Mouse (Mus musculus): Measurements from ENCODE around the gene Cdc14b. TPM values are rescaled to one million over a fixed set of nuclear protein-coding genes. Genes with fewer than 3 reads are reported as not detected.
A peak's percentile ranks its signal among the peaks of the same experiment; 100 is the strongest.

Gene Cdc14b
- total RNA-seq, 4 experiments from 2014 or later: 10.9 to 15.5 (median 13.2) TPM

- DNase-seq (ENCODE audit: low spot score in 2 of 2): peak; percentile 17 to 23
Observed at GRCm38 (mm10) chr13:64237000-64237680, 38.0 kb downstream of the Cdc14b start.

- DNase-seq (ENCODE audit: low spot score in 2 of 2): no peak
Observed at GRCm38 (mm10) chr13:64235777-64236176, 39.3 kb downstream of the Cdc14b start.

GRCm38 (mm10) chr13:64235062-64235715 lies 39.9 kb downstream of the Cdc14b start:
- no peak for DNase-seq (ENCODE audit: low spot score in 2 of 2)

GRCm38 (mm10) chr13:64233139-64233538 lies 42.0 kb downstream of the Cdc14b start:
- DNase-seq (ENCODE audit: low spot score in 2 of 2): no peak

- DNase-seq (ENCODE audit: low spot score in 2 of 2): no peak
Observed at GRCm38 (mm10) chr13:64226725-64227124, 48.4 kb downstream of the Cdc14b start.

GRCm38 (mm10) chr13:64225738-64226137 lies 49.4 kb downstream of the Cdc14b start:
- DNase-seq (ENCODE audit: low spot score in 2 of 2): no peak

- no peak for DNase-seq (ENCODE audit: low spot score in 2 of 2)
Observed at GRCm38 (mm10) chr13:64214891-64215290, 60.2 kb downstream of the Cdc14b start.

GRCm38 (mm10) chr13:64211995-64212603 lies 63.0 kb downstream of the Cdc14b start:
- no peak for DNase-seq (ENCODE audit: low spot score in 2 of 2)

GRCm38 (mm10) chr13:64208146-64208545 lies 66.9 kb downstream of the Cdc14b start:
- DNase-seq (ENCODE audit: low spot score in 2 of 2): no peak

- DNase-seq (ENCODE audit: low spot score in 2 of 2): no peak
Observed at GRCm38 (mm10) chr13:64205186-64205585, 69.9 kb downstream of the Cdc14b start.

- no peak for DNase-seq (ENCODE audit: low spot score in 2 of 2)
Observed at GRCm38 (mm10) chr13:64204726-64205125, 70.4 kb downstream of the Cdc14b start.

GRCm38 (mm10) chr13:64200911-64201310 lies 74.2 kb downstream of the Cdc14b start:
- DNase-seq (ENCODE audit: low spot score in 2 of 2): no peak

GRCm38 (mm10) chr13:64198310-64198709 lies 76.8 kb downstream of the Cdc14b start:
- no peak for DNase-seq (ENCODE audit: low spot score in 2 of 2)

- DNase-seq (ENCODE audit: low spot score in 2 of 2): no peak
Observed at GRCm38 (mm10) chr13:64197899-64198298, 77.2 kb downstream of the Cdc14b start.

GRCm38 (mm10) chr13:64187065-64187464 lies 88.0 kb downstream of the Cdc14b start:
- no peak for DNase-seq (ENCODE audit: low spot score in 2 of 2)

GRCm38 (mm10) chr13:64186516-64186915 lies 88.6 kb downstream of the Cdc14b start:
- no peak for DNase-seq (ENCODE audit: low spot score in 2 of 2)

- DNase-seq (ENCODE audit: low spot score in 2 of 2): no peak
Observed at GRCm38 (mm10) chr13:64185586-64185985, 89.5 kb downstream of the Cdc14b start.

GRCm38 (mm10) chr13:64185176-64185575 lies 89.9 kb downstream of the Cdc14b start:
- no peak for DNase-seq (ENCODE audit: low spot score in 2 of 2)

GRCm38 (mm10) chr13:64184361-64184760 lies 90.7 kb downstream of the Cdc14b start:
- DNase-seq (ENCODE audit: low spot score in 2 of 2): no peak

GRCm38 (mm10) chr13:64183583-64183982 lies 91.5 kb downstream of the Cdc14b start:
- no peak for DNase-seq (ENCODE audit: low spot score in 2 of 2)

GRCm38 (mm10) chr13:64182091-64182490 lies 93.0 kb downstream of the Cdc14b start:
- DNase-seq (ENCODE audit: low spot score in 2 of 2): no peak

- DNase-seq (ENCODE audit: low spot score in 2 of 2): peak in 1 of 2 experiments; percentile 53
Observed at GRCm38 (mm10) chr13:64180888-64181287, 94.2 kb downstream of the Cdc14b start.

GRCm38 (mm10) chr13:64180300-64180699 lies 94.8 kb downstream of the Cdc14b start:
- DNase-seq (ENCODE audit: low spot score in 2 of 2): no peak
